In the genomic region with DNA sequence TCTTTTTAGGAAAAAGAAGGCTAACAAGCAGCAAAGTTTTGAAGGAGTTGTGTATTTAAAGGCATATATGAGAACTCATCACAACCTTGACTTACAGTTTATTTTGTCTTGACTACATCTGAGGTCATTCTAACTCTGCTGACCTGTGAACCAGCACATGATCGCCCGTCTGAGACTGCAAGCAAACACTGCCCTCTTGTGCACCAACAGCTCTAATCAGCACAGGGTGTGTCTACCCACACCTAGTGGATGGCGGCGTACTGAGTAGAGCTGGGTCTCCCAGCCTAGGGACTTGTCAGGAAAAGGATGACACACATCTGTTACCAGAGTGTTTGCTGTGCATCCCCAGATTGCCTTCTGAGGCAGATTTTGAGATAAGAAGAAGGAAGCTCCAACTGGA, we compare ENCODE assay signal across 9 mouse cellular contexts. TPM values are rescaled to one million over a fixed set of nuclear protein-coding genes. Genes with fewer than 3 reads are reported as not detected.
A peak's percentile ranks its signal among the peaks of the same experiment; 100 is the strongest.
DNase-seq lines count a peak whose midpoint lies in the region; ATAC-seq and TF ChIP-seq lines count a peak whose summit lies in the region.
"Had no signal": no experiment of that assay in that cellular context is flagged by ENCODE, and none has a peak within 500 bp of the region (broad histone marks: within the 10 kb centered on the region; RNA-seq: fewer than 3 reads in every experiment).

No protein-coding gene starts in this region.

- H3K27ac ChIP-seq in layer of hippocampus, adult 2 months: no peak overlapping the region
- no peak overlapping the region for H3K27ac ChIP-seq in kidney, adult 2 months (ENCODE audit: insufficient read depth, low read depth, low read length)

- no peak for DNase-seq in layer of hippocampus, adult 2 months (ENCODE audit: low spot score in 2 of 2)
- no peak for DNase-seq in layer of hippocampus, postnatal 25 days (ENCODE audit: extremely low spot score in 1 of 2, low spot score in 1 of 2)
- peak; percentile 54 for DNase-seq in ZHBTc4 (ENCODE audit: low read depth, low spot score)
- peak; percentile 76 for DNase-seq in kidney, adult 2 months
- peak; percentile 70 for DNase-seq in lung, postnatal 25 days (ENCODE audit: low spot score)
- DNase-seq in frontal cortex, postnatal 10 days (ENCODE audit: low spot score in 2 of 2): no peak
- DNase-seq in thymus, postnatal 10 days (ENCODE audit: low spot score in 2 of 2): no peak

- no peak for TF ChIP-seq POLR2A in kidney, adult 2 months (IDR thresholded peaks at IDR 0.05; ENCODE audit: low read depth, low read length)

- no peak overlapping the region for H3K4me3 ChIP-seq in layer of hippocampus, adult 2 months
- H3K4me3 ChIP-seq in kidney, adult 2 months (ENCODE audit: insufficient read depth, low read depth, low read length): no peak overlapping the region
- H3K4me3 ChIP-seq: erythroblast, embryonic 14.5 days had no signal

- peak; percentile 79 for TF ChIP-seq CTCF in layer of hippocampus, adult 2 months (conservative IDR thresholded peaks at IDR 0.05)
- TF ChIP-seq CTCF in kidney, adult 2 months (conservative IDR thresholded peaks at IDR 0.05; ENCODE audit: insufficient read depth, insufficient read length, low read depth, low read length): peak; percentile 97

- ATAC-seq in erythroid progenitor cell, adult 5-6 weeks (replicated peaks; ENCODE audit: low FRiP score, poor library complexity, severe bottlenecking): peak; percentile 50; the same call in 1 of the 2 replicates

- H3K4me1 ChIP-seq in kidney, adult 2 months (ENCODE audit: control insufficient read depth, insufficient read depth, low read length): no peaks in the 10 kb centered on the region; the same call in 1 of the 2 replicates

- no peaks in the 10 kb centered on the region for H3K36me3 ChIP-seq in kidney, adult 2 months (ENCODE audit: control insufficient read depth, insufficient read depth, low read length)

- H3K27me3 ChIP-seq in kidney, adult 2 months (replicated peaks; ENCODE audit: control insufficient read depth, insufficient read depth, low read length): no peaks in the 10 kb centered on the region

- 15% methylated on average over 4 of the region's 4 CpGs for WGBS in kidney, adult 2 months

RNA-seq across cellular contexts. Expression of a gene that starts 15.1 kb away (rescaled TPM):
- 10 to 100 TPM; 27.5 to 29.4 TPM for total RNA-seq in layer of hippocampus, adult 2 months (2021)
- total RNA-seq in layer of hippocampus, postnatal 25 days (2021): 10 to 100 TPM; 23.0 to 23.2 TPM
- total RNA-seq in erythroid progenitor cell, adult 5-6 weeks (2015; ENCODE audit: low replicate concordance): 7.2 and 7.5 TPM in 2 replicates
- total RNA-seq in erythroid progenitor cell, adult 5-6 weeks (2017; ENCODE audit: low replicate concordance): 5.9 and 8.8 TPM in 2 replicates
- polyA plus RNA-seq in kidney, adult 2 months (2012; rRNA removed): 32.5 and 38.7 TPM in 2 replicates

RNA-seq across cellular contexts. Expression of a gene that starts 34.0 kb away (rescaled TPM):
- total RNA-seq in layer of hippocampus, adult 2 months (2021): 10 to 100 TPM; 40.3 to 41.1 TPM
- 10 to 100 TPM; 38.8 to 44.4 TPM for total RNA-seq in layer of hippocampus, postnatal 25 days (2021)
- total RNA-seq in erythroid progenitor cell, adult 5-6 weeks (2015; ENCODE audit: low replicate concordance): 26.3 and 27.2 TPM in 2 replicates
- 23.9 and 36.6 TPM in 2 replicates for total RNA-seq in erythroid progenitor cell, adult 5-6 weeks (2017; ENCODE audit: low replicate concordance)
- polyA plus RNA-seq in kidney, adult 2 months (2012; rRNA removed): 21.4 and 22.9 TPM in 2 replicates

Comparison
In these comparisons a context has a peak if more than half of its experiments do, and no peak if none do; other contexts are left out.
1. DNase-seq: peak in ZHBTc4 (single experiment), kidney, adult 2 months (single experiment) and lung, postnatal 25 days (single experiment); none in layer of hippocampus, adult 2 months (0 of 2), layer of hippocampus, postnatal 25 days (0 of 2), frontal cortex, postnatal 10 days (0 of 2) and thymus, postnatal 10 days (0 of 2).